Mouse (Mus musculus): ENCODE results near the gene I0C0044D17Rik. TPM values are rescaled to one million over a fixed set of nuclear protein-coding genes. Genes with fewer than 3 reads are reported as not detected.

I0C0044D17Rik gene
- total RNA-seq, 1 experiment from 2014 or later = not detected

- ATAC-seq (replicated peaks; ENCODE audit: low read depth, poor library complexity, severe bottlenecking) = no peak
These were observed 11.1 kb upstream of the I0C0044D17Rik start for GRCm38 (mm10) chr4:98834782-98835181.

- ATAC-seq (replicated peaks; ENCODE audit: low read depth, poor library complexity, severe bottlenecking) = no peak
These were observed 8.1 kb upstream of the I0C0044D17Rik start for GRCm38 (mm10) chr4:98831726-98832125.

GRCm38 (mm10) chr4:98826701-98827100 lies 3.1 kb upstream of the I0C0044D17Rik start:
- no peak for ATAC-seq (replicated peaks; ENCODE audit: low read depth, poor library complexity, severe bottlenecking)

GRCm38 (mm10) chr4:98823047-98823446 lies 593 bp downstream of the I0C0044D17Rik start:
- no peak for ATAC-seq (replicated peaks; ENCODE audit: low read depth, poor library complexity, severe bottlenecking)

GRCm38 (mm10) chr4:98822478-98822877 lies 1.2 kb downstream of the I0C0044D17Rik start:
- ATAC-seq (replicated peaks; ENCODE audit: low read depth, poor library complexity, severe bottlenecking) = no peak

- ATAC-seq (replicated peaks; ENCODE audit: low read depth, poor library complexity, severe bottlenecking) = no peak
These were observed 4.4 kb downstream of the I0C0044D17Rik start for GRCm38 (mm10) chr4:98819216-98819755.

- peak; percentile 38; the same call in 1 of the 2 replicates for ATAC-seq (replicated peaks; ENCODE audit: low read depth, poor library complexity, severe bottlenecking)
These were observed 6.3 kb downstream of the I0C0044D17Rik start, which contains the start of gene Kank4 for GRCm38 (mm10) chr4:98817184-98817911. Gene Kank4, minus strand, starts transcription at chr4:98817537.

- no peak for ATAC-seq (replicated peaks; ENCODE audit: low read depth, poor library complexity, severe bottlenecking)
These were observed 6.8 kb downstream of the I0C0044D17Rik start for GRCm38 (mm10) chr4:98816807-98817183.

GRCm38 (mm10) chr4:98806306-98806705 lies 17.3 kb downstream of the I0C0044D17Rik start:
- ATAC-seq (replicated peaks; ENCODE audit: low read depth, poor library complexity, severe bottlenecking) = no peak

- no peak for ATAC-seq (replicated peaks; ENCODE audit: low read depth, poor library complexity, severe bottlenecking)
These were observed 18.2 kb downstream of the I0C0044D17Rik start for GRCm38 (mm10) chr4:98805291-98806048.

- ATAC-seq (replicated peaks; ENCODE audit: low read depth, poor library complexity, severe bottlenecking) = no peak
These were observed 19.0 kb downstream of the I0C0044D17Rik start for GRCm38 (mm10) chr4:98804476-98805134.

GRCm38 (mm10) chr4:98801775-98802174 lies 21.9 kb downstream of the I0C0044D17Rik start:
- no peak for ATAC-seq (replicated peaks; ENCODE audit: low read depth, poor library complexity, severe bottlenecking)

- ATAC-seq (replicated peaks; ENCODE audit: low read depth, poor library complexity, severe bottlenecking) = no peak
These were observed 22.8 kb downstream of the I0C0044D17Rik start for GRCm38 (mm10) chr4:98800824-98801223.

- no peak for ATAC-seq (replicated peaks; ENCODE audit: low read depth, poor library complexity, severe bottlenecking)
These were observed 26.9 kb downstream of the I0C0044D17Rik start for GRCm38 (mm10) chr4:98796591-98797341.

GRCm38 (mm10) chr4:98795241-98795640 lies 28.4 kb downstream of the I0C0044D17Rik start:
- no peak for ATAC-seq (replicated peaks; ENCODE audit: low read depth, poor library complexity, severe bottlenecking)

GRCm38 (mm10) chr4:98793486-98793885 lies 30.2 kb downstream of the I0C0044D17Rik start:
- ATAC-seq (replicated peaks; ENCODE audit: low read depth, poor library complexity, severe bottlenecking) = no peak

GRCm38 (mm10) chr4:98790721-98791120 lies 32.9 kb downstream of the I0C0044D17Rik start:
- no peak for ATAC-seq (replicated peaks; ENCODE audit: low read depth, poor library complexity, severe bottlenecking)

GRCm38 (mm10) chr4:98789861-98790311 lies 33.8 kb downstream of the I0C0044D17Rik start:
- ATAC-seq (replicated peaks; ENCODE audit: low read depth, poor library complexity, severe bottlenecking) = 0 out of 2 replicates have a peak, but pooled peaks have one; percentile 36

- no peak for ATAC-seq (replicated peaks; ENCODE audit: low read depth, poor library complexity, severe bottlenecking)
These were observed 34.4 kb downstream of the I0C0044D17Rik start for GRCm38 (mm10) chr4:98789133-98789765.

Measured in common myeloid progenitor, adult 5-6 weeks (primary cell).